Mouse (Mus musculus): ENCODE data around the gene Tagln2. TPM values are rescaled to one million over a fixed set of nuclear protein-coding genes. Genes with fewer than 3 reads are reported as not detected.
A peak's percentile ranks its signal among the peaks of the same experiment; 100 is the strongest.

Tagln2 gene
- total and polyA plus RNA-seq, 3 experiments = 100 to 581 (median 332) TPM

- peak; percentile 68 for TF ChIP-seq MXI1 (IDR thresholded peaks at IDR 0.05; ENCODE audit: low read depth, low read length)
- TF ChIP-seq RAD21 (IDR thresholded peaks at IDR 0.05; ENCODE audit: low read depth, low read length) = peak; percentile 24
- TF ChIP-seq HCFC1 (IDR thresholded peaks at IDR 0.05; ENCODE audit: low read depth, low read length) = peak; percentile 91
- no peak; a peak in 1 of 4 replicates for TF ChIP-seq POLR2A (IDR thresholded peaks at IDR 0.05; ENCODE audit: control insufficient read depth in 1 of 2, insufficient read depth in 1 of 2, low read depth in 1 of 2, low read length in 2 of 2, poor library complexity in 1 of 2)
- no peak for TF ChIP-seq ZMIZ1 (IDR thresholded peaks at IDR 0.05; ENCODE audit: low read depth, low read length)
- TF ChIP-seq CTCF (IDR thresholded peaks at IDR 0.05 in 2 of 3, conservative IDR thresholded peaks at IDR 0.05 in 1 of 3; ENCODE audit: control insufficient read depth in 1 of 3, insufficient read depth in 1 of 3, low read depth in 2 of 3, low read length in 3 of 3, poor library complexity in 1 of 3, severe bottlenecking in 1 of 3) = peak in 2 of 3 experiments; percentile 38 to 47; a peak in 4 of 6 replicates
- no peak for TF ChIP-seq POLR2AphosphoS5 (IDR thresholded peaks at IDR 0.05; ENCODE audit: borderline replicate concordance, low read depth, low read length)
- TF ChIP-seq NRF1 (IDR thresholded peaks at IDR 0.05; ENCODE audit: insufficient read depth, low read depth, low read length, poor library complexity, severe bottlenecking) = no peak
- TF ChIP-seq ETS1 (IDR thresholded peaks at IDR 0.05; ENCODE audit: low read depth, low read length) = peak; percentile 8; the same call in 1 of the 2 replicates
- no peak for TF ChIP-seq ZKSCAN1 (IDR thresholded peaks at IDR 0.05; ENCODE audit: low read depth, low read length)
- TF ChIP-seq GABPA (IDR thresholded peaks at IDR 0.05; ENCODE audit: low read depth, low read length) = no peak
- no peak for TF ChIP-seq MEF2A (IDR thresholded peaks at IDR 0.05; ENCODE audit: extremely low read depth, insufficient replicate concordance, low read depth, low read length, poor library complexity, severe bottlenecking)
- no peak for TF ChIP-seq USF1 (IDR thresholded peaks at IDR 0.05; ENCODE audit: low read depth, low read length)
- peak; percentile 50; the same call in 1 of the 2 replicates for TF ChIP-seq SIN3A (IDR thresholded peaks at IDR 0.05; ENCODE audit: low read length)
- TF ChIP-seq USF2 (IDR thresholded peaks at IDR 0.05; ENCODE audit: borderline replicate concordance in 1 of 2, insufficient read depth in 1 of 2, low read depth in 1 of 2, low read length in 2 of 2) = no peak
- no peak for TF ChIP-seq ZC3H11A (IDR thresholded peaks at IDR 0.05; ENCODE audit: low read depth, low read length)
- no peak for TF ChIP-seq POLR2AphosphoS2 (IDR thresholded peaks at IDR 0.05; ENCODE audit: low read length)
- no peak; the same call in 1 of the 2 replicates for TF ChIP-seq MAZ (IDR thresholded peaks at IDR 0.05; ENCODE audit: low read depth, low read length)
- 0 out of 2 replicates have a peak, but pooled peaks have one; percentile 52 for TF ChIP-seq MYC (IDR thresholded peaks at IDR 0.05; ENCODE audit: low read depth, low read length)
- no peak; the same call in 1 of the 2 replicates for TF ChIP-seq RCOR1 (IDR thresholded peaks at IDR 0.05; ENCODE audit: low read depth, low read length)
- 0 out of 2 replicates have a peak, but pooled peaks have one; percentile 19 for TF ChIP-seq TCF12 (IDR thresholded peaks at IDR 0.05; ENCODE audit: low read depth, low read length)
- no peak for TF ChIP-seq GATA1 (IDR thresholded peaks at IDR 0.05; ENCODE audit: low read depth, low read length)
- TF ChIP-seq KAT2A (conservative IDR thresholded peaks at IDR 0.05; ENCODE audit: low read depth, low read length) = no peak; the same call in 1 of the 2 replicates
- TF ChIP-seq UBTF (IDR thresholded peaks at IDR 0.05; ENCODE audit: borderline replicate concordance, insufficient read depth, low read depth, low read length) = no peak
- 0 out of 2 replicates have a peak, but pooled peaks have one; percentile 22 for TF ChIP-seq E2F4 (IDR thresholded peaks at IDR 0.05; ENCODE audit: borderline replicate concordance, low read depth, low read length)
- TF ChIP-seq EP300 (IDR thresholded peaks at IDR 0.05; ENCODE audit: low read depth in 1 of 2, low read length in 2 of 2) = peak in 1 of 2 experiments; percentile 22; a peak in 1 of 4 replicates
- TF ChIP-seq JUND (IDR thresholded peaks at IDR 0.05; ENCODE audit: low read depth, low read length) = no peak
- H3K36me3 ChIP-seq (ENCODE audit: control insufficient read depth in 1 of 2, insufficient read depth in 2 of 2, low read length in 2 of 2) = no peaks in the 10 kb centered on the region
- peaks cover 0 to 3% of the 10 kb centered on the region in 2 experiments; a peak in 1 of 4 replicates for H3K4me1 ChIP-seq (ENCODE audit: control insufficient read depth in 1 of 2, insufficient read depth in 2 of 2, low read length in 2 of 2)
- H3K4me3 ChIP-seq (ENCODE audit: control insufficient read depth in 1 of 2, insufficient read depth in 1 of 2, low read depth in 2 of 2, low read length in 2 of 2) = peak within 1 kb of the TSS in 1 of 2 experiments; percentile 48; a peak in 2 of 4 replicates
- peak; percentile 82 for DNase-seq (ENCODE audit: low read depth, low spot score)
- no peak within 1 kb of the TSS for H3K27ac ChIP-seq (ENCODE audit: control insufficient read depth, low read depth, low read length)
- H3K9me3 ChIP-seq (replicated peaks; ENCODE audit: insufficient read depth, low read length) = no peaks in the 10 kb centered on the region
- no peaks in the 10 kb centered on the region for H3K79me2 ChIP-seq (ENCODE audit: control insufficient read depth, insufficient read depth, low read length, poor library complexity)
- H3K9ac ChIP-seq (ENCODE audit: control insufficient read depth, low read depth, low read length, poor library complexity, severe bottlenecking) = peak within 1 kb of the TSS; percentile 2; the same call in 1 of the 2 replicates
- peaks cover 4 to 10% of the 10 kb centered on the region in 2 experiments; a peak in 3 of 4 replicates for H3K27me3 ChIP-seq (ENCODE audit: control insufficient read depth in 1 of 2, insufficient read depth in 2 of 2, low read length in 2 of 2)
These were observed 18.1 kb upstream of the Tagln2 start, which contains the start of gene Igsf9 for GRCm38 (mm10) chr1:172481540-172482280. Gene Igsf9 (plus strand): TSS chr1:172481788.

All from MEL (cell line).